Mouse (Mus musculus): ENCODE results near the gene Kcnj11. TPM values are rescaled to one million over a fixed set of nuclear protein-coding genes. Genes with fewer than 3 reads are reported as not detected.

Gene Kcnj11
- 1 to 10 TPM; 1.7 to 4.9 TPM for total RNA-seq (2021)
- long read RNA-seq, experiment 1, partial matches to known transcripts, result 0 of 1 reads
- long read RNA-seq, experiment 1, other reads (novel, unspliced or antisense), result 0 of 1 reads
- long read RNA-seq, experiment 2, partial matches to known transcripts, result 0 of 1 reads
- long read RNA-seq, experiment 2, other reads (novel, unspliced or antisense), result 0 of 1 reads

DNA sequence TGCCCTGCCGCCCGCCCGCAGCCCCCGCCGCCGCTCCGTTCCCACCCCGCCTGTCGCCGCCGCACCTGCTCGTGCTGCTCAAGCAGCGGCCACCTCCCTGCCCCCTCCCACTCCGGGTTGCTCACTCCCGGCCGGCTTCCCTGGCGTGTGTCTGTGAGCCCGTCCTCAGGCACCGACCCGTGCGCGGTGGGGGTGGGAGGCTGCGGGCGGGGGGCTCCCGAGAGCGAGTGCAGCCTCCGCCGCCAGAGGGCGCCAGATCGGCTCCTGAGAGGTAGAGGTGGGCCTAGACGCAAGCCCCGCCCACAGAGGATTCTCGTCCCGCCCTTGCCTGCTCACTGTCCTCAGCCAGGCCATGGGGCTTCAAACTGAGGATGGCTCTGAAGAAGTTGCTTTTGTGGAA lies at the start of gene Kcnj11:
Gene Kcnj11 (minus strand): TSS at position 202 of the 400 bp plus-strand sequence.
- DNase-seq, result peak; percentile 84

DNA sequence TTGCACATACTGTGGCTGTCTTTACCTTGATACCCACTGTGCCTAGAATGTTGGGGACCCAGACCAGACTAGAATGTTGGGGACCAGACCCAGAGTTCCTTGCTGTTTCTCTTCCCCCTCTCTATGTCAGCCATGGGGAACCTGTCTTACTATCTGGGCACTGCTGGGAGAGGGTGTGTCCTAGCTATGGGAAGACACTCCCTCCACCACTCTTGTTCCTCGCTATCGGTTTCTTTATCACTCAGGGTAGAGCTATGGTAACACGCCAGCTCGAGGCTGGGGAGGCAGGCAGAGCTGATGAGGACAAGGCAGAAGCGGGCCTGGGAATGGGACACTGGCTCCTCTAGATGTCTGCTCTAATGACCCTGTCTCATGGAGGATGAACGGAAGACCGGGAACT lies 46.9 kb upstream of the Kcnj11 start:
- no peak for DNase-seq

DNA sequence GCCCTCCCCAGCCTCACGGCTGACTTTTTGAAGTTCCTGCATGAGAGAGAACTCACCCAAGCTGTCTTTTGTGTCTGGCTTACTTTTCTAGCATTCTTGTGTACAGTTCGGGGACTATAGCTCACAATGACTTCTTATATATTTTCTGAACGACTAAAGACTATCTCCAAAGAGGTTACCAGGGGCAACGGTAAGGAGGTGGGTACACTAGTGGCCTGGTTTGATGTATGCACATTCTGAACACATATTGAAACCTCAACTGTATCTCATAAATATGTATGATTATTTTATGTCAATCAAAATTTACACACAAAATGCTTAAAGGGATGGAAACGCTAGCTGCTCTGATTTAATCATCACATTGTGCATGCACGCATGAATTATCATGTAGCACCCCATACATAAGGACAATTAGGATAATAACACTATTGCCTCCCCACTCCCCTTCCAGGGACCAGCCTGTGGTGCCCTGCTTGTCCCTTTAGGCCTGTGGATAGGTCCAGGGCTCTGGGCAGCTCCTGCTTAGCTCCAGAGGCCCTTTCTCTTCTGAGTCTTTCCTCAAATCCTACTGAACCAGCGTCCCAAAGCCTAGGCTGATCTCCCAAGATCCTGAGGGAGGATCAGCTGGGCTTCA lies 46.2 kb upstream of the Kcnj11 start:
- DNase-seq, result no peak

DNA sequence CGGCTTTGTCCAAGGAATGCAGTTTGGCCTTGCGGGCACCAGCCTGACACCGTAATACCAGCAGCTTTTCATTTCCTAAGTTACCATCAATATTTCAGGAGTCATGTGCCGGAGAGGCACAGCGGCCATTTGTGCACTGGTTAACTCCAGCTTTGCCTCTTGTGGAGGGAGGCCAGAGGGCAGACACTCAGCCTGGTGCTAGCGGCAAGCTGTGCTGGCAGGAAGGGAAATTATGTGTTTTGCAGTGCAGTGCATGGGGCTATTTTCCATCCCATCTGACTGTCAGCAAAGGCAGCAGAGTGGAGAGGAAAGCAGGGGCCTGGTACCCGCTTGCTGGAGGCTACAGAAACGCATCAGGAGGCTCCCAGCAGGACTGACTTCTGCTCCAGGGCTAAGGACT lies 43.5 kb upstream of the Kcnj11 start:
- no peak for DNase-seq

DNA sequence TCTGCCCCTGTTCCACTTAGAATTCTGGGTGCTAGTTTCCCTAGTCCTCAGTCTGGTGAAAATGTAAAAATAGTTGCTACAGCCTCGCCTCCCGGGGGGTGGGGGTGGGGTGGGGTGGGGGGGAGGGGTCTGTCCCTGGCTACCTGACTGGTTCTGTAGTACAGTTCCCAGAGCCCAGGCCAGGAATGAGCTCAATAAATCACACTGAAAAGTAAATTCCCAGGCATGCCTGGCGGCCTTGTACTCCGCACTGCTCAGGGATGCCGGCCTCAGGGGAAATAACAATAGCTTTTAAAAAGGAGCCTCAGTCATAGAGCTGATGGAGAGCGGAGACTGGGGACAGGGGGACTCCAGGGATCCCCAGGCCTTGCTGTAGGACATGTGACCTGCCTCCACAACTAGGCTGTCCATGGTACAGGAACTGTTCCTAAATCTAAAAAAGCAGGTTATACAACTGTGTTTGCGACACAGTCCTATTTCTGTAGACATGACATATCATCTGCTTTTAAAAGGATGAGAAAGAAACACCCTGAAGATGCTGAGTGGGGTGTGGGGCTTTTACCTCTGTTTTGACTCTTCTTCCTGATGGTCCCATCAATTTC lies 37.9 kb upstream of the Kcnj11 start:
- DNase-seq, result no peak

DNA sequence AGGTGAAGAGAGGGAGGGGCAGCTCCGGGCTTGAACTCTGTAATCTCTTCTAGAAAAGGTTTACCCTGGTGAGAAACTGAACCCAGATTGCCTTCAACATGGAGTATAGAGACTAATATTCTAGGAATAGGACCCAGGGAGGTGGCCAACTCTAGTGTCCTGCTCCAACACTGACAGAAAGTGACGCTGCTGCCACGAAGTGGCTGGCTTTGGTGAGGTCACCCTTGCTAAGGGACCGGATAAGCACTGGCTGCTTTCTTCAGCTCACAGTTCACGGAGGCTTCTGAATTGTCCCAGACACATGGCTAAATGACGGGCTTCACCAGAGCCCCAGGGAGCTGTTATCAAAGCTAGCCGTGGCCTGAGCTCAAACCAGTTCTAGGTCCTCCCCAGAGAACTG lies 33.3 kb upstream of the Kcnj11 start:
- no peak for DNase-seq

DNA sequence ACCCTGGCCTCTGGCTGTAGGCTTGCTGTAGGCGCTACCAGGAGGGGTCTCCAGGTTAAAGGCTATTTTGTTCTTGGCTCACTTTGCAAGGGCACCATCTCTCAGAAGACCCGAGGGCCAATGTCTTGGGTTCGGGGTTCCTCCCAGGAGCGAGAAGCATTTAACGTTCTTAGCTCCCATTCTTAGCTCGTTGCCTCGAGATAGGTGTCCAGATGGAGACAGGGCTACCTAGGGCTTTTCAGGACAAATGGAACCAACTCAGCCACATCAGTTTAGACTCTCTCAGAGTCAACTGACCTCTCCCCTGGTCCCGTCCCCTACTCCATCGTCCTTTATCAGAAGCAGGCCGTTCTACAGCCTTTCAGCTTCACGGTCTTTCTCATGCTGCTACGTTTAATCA lies 31.7 kb upstream of the Kcnj11 start:
- no peak for DNase-seq

DNA sequence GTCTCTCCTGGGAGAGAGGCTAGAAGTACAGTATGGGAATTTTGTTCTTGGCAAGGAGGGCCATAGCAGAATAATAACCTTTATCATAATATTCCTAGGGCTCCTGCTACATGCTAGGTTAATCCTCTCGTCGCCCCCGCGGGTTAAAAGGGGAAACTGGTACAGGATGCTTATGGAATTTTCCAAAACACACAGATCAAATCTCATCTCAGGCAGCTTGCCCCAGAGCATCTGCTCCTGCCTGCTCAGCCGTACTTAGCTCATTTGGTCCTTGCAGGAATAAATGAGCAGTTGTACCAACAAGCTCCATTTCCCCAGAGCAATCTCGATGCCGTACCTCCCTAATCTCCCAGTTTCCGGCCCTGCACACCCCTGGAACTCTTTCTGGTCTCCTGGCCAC lies 31.2 kb upstream of the Kcnj11 start:
- DNase-seq, result no peak

DNA sequence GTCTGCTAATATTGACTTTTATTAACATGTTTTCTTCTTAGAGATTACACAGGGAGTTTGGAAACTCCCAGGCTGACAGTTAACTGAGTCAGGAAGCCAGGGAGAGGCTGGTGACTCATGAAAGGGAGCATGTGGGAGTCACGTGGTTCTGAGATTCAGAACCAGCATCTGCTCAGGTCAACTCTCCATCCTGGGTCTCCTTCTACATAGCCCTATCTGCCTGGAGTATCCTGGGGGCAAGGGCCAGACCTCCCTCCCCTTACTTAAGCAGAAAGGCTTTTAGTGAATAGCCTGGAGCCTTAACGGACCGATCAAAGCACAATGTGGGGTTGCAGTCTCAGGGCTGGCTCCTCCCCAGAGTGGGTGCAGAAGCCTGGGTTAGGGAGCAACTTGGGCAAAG lies 30.7 kb upstream of the Kcnj11 start:
- peak; percentile 24 for DNase-seq

DNA sequence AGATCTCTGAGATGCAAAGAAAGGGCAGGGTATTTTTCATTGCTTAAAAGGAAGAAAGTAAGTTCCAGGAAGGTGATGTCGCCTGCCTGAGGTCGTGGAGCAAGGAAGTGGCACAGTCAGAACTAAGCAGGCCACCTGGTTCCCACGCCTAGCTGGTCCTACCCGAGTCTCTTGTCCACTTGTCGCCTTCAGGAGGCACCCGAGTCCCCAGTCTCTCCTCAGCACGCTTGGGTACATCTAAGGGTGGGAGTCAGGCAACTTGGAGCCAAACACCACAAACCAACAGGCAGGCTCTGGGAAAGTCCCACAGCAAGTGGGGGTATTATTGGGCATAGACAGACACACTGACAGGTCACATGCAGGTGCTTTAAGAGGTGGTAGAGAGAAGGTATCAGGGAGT lies 30.2 kb upstream of the Kcnj11 start:
- no peak for DNase-seq

GRCm38 (mm10) chr7:46129463-46130179 lies 29.1 kb upstream of the Kcnj11 start:
- DNase-seq, result no peak

DNA sequence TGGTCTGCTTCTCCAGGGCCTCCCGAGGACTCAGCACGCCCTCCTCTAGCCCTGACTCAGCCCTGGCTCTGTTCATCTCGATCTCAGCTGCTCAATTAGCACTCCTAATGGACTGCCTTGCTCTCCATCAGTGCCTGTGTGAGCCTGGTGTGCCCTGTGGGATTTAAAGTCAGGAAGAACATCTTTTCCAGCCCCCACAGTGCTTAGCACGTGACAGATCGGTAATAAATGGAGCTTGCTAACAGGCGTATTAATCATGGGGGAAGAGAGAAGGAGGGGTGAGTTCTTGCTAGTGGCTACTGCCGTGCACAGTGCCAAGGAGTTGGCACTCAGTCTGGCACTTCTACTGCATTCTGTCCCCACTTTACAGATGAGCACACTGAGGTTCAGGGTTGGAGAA lies 27.6 kb upstream of the Kcnj11 start:
- no peak for DNase-seq

GRCm38 (mm10) chr7:46125340-46125739 lies 24.8 kb upstream of the Kcnj11 start:
- DNase-seq, result no peak

DNA sequence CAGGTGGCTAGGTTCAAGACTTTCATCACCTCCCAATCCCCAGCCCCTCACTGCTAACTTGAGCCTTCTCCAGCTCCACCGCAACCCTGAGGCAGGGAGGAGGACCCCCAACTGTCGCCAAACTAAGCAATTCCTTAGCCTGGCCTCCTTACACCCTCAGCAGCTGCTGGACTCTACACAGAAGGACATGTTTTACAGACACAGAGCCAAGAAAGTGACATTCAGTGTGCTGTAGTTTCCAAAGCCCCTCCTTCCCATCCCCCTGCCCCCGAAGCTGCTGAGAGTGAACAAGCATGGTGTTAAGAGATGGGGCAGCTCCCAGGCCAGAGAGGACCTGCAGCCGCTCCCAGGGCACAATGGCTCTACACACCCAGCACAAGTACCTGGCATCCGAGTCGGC lies 23.9 kb upstream of the Kcnj11 start:
- no peak for DNase-seq

DNA sequence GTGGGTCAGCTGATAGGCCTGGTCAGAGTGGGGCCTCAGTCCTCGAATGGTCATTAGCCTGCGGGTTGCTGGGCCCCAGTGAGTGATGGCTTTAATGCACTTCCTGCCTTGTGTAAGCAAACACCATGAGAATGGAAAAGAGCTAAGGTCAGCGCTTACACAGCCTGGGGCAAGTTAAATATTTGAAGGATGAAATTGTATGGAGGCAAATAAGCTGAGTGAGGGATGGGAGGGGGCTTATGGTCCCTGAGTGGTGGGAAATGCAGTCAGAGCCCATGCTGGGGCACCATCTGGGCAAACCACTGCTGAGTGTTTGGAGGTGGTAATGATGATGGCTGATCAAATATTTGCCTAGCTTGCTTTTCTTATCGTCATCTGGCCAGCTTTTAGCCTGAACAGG lies 22.4 kb upstream of the Kcnj11 start:
- DNase-seq, result no peak

GRCm38 (mm10) chr7:46117035-46117434 lies 16.5 kb upstream of the Kcnj11 start:
- DNase-seq, result no peak

GRCm38 (mm10) chr7:46116118-46116581 lies 15.6 kb upstream of the Kcnj11 start:
- DNase-seq, result no peak

- no peak for DNase-seq
Measured at GRCm38 (mm10) chr7:46113435-46113834, 12.9 kb upstream of the Kcnj11 start.

- no peak for DNase-seq
Measured at GRCm38 (mm10) chr7:46111938-46112337, 11.4 kb upstream of the Kcnj11 start.

DNA sequence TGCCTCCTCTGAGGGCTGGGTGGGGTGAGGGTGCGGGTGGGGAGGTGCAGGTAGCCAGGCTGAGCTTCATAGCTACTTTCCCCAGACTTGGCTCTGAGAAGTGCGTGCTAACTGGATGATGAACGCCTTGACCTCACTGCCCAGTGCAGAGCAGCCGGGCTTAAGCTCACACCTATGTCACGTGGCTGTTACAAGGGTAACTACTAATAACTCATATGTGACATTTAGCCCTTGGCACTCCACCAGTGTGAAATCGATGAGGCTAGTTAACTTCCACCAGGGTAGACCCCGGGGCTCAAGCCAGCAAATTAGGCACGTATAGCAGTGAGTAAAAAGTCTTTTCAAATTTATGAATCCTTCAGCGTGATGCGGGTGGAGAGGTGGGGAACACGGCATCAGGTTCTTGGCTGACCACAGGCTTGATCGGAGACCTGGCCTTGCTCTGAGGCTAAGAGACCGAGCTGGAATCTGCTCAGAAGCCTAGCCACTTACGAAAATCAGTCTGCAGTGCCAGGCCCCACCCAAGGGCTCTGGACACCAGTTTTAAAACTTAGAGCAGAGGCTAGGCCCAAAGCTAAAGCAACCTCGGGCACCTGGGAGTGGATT lies 10.8 kb upstream of the Kcnj11 start:
- DNase-seq, result peak; percentile 37

GRCm38 (mm10) chr7:46110079-46110478 lies 9.5 kb upstream of the Kcnj11 start:
- DNase-seq, result no peak

DNA sequence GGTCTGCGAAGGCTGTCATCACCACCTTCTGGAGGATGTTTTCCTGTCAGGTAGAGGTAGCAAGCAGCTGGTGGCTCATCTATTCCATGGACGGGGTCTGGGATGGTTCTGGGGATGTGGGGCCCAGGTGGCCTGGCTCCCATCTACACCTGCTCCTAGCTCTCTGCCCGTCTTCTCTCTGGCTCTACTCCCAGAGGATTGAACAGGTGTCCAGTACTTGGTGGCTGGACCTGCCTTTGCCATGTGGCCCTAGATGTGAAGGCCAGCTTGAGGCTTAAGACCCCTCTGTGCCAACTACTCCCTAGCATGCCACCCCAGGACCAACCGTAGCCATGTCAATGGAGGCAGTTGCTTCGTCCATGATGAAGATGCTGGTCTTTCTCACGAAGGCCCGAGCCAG lies 4.9 kb upstream of the Kcnj11 start:
- DNase-seq, result no peak

Measured in adrenal gland, postnatal 10 days (tissue).